Mouse (Mus musculus) limb, embryonic 12.5 days (tissue): ENCODE data around the gene Hexim1. TPM values are rescaled to one million over a fixed set of nuclear protein-coding genes. Genes with fewer than 3 reads are reported as not detected.

ENCODE experiments used
- ATAC-seq: fragments of 200-750 bp; cut with Nextera tagmentation; 2 replicates; pipeline ENCODE4 v1.8.0; 2017; ENCODE audit warnings: low read depth, moderate TSS enrichment; ENCODE audit not compliant: insufficient number of reproducible peaks, insufficient read depth, low FRiP score, low TSS enrichment
- H3K27ac ChIP-seq: fragments of 300-500 bp; sonication (generic); 2 replicates; pipeline ENCODE4 v1.5.1; 2016; ENCODE audit warnings: mild to moderate bottlenecking, moderate library complexity
- H3K27me3 ChIP-seq: fragments of 300-500 bp; sonication (generic); 2 replicates; pipeline ENCODE4 v1.6.1; 2016; ENCODE audit warnings: mild to moderate bottlenecking, moderate library complexity
- H3K36me3 ChIP-seq: fragments of 300-500 bp; sonication (generic); 2 replicates; pipeline ENCODE4 v1.6.1; 2016; ENCODE audit warnings: mild to moderate bottlenecking, moderate library complexity
- H3K4me1 ChIP-seq: fragments of 300-500 bp; sonication (generic); replicated peaks from 2 replicates; pipeline ENCODE4 v1.6.1; 2016
- H3K4me2 ChIP-seq: fragments of 300-500 bp; sonication (generic); 2 replicates; pipeline ENCODE4 v1.6.1; 2016; ENCODE audit warnings: mild to moderate bottlenecking, moderate library complexity
- H3K4me3 ChIP-seq: fragments of 300-500 bp; sonication (generic); replicated peaks from 2 replicates; pipeline ENCODE4 v1.5.1; 2016; ENCODE audit warnings: mild to moderate bottlenecking
- H3K9ac ChIP-seq: fragments of 300-500 bp; sonication (generic); replicated peaks from 2 replicates; pipeline ENCODE4 v1.6.1; 2016; ENCODE audit warnings: mild to moderate bottlenecking, moderate library complexity
- H3K9me3 ChIP-seq: fragments of 300-500 bp; sonication (generic); 2 replicates; pipeline ENCODE4 v1.6.1; 2016; ENCODE audit warnings: mild to moderate bottlenecking, moderate library complexity
- WGBS: fragments of 180-500 bp; shearing (Covaris S2); methylation state at CpG from one replicate; pipeline ENCODE4 v1.1.7; 2016; 5-methylcytosine and 5-hydroxymethylcytosine counted together
- polyA plus RNA-seq: library from polyadenylated mRNA; unstranded; fragments of >200 nt; fragmentation: Nextera tagmentation; extraction: Ambion mirVana; gene quantifications from 2 replicates; pipeline ENCODE4 v1.2.1, GENCODE M21; 2016

Gene Hexim1
- polyA plus RNA-seq, 1 experiment from 2014 or later, result 3.9 TPM

GRCm38 (mm10) chr11:103076581-103076980 lies 39.5 kb upstream of the Hexim1 start:
- H3K9ac ChIP-seq, result no peak overlapping the region
- no peak overlapping the region for H3K4me3 ChIP-seq
- no peaks in the 10 kb centered on the region for H3K9me3 ChIP-seq
- peaks cover 41% of the 10 kb centered on the region for H3K27me3 ChIP-seq
- peaks cover under 1% of the 10 kb centered on the region; the same call in 1 of the 2 replicates for H3K36me3 ChIP-seq
- no peak for ATAC-seq
- H3K4me1 ChIP-seq, result peaks cover 21% of the 10 kb centered on the region
- no peak overlapping the region for H3K27ac ChIP-seq
- H3K4me2 ChIP-seq, result no peak overlapping the region
- WGBS, result 76% methylated on average over 8 of the region's 8 CpGs

- Histone ChIP-seq H3K27me3 (peaks cover 55% of the 10 kb centered on the region), H3K27ac (no peak overlapping the region), H3K4me2 (no peak overlapping the region), H3K9ac (no peak overlapping the region), H3K4me1 (peaks cover 21% of the 10 kb centered on the region), H3K4me3 (no peak overlapping the region), H3K36me3 (no peaks in the 10 kb centered on the region), H3K9me3 (no peaks in the 10 kb centered on the region)
- no peak for ATAC-seq
- WGBS, result 82% methylated on average over 11 of the region's 11 CpGs
These were observed 37.9 kb upstream of the Hexim1 start for GRCm38 (mm10) chr11:103078131-103078530.

GRCm38 (mm10) chr11:103080323-103081091 lies 35.5 kb upstream of the Hexim1 start:
- ATAC-seq, result 0 out of 2 replicates have a peak, but pooled peaks have one; percentile 34
- Histone ChIP-seq H3K36me3 (no peaks in the 10 kb centered on the region), H3K4me2 (peak overlapping the region; percentile 54), H3K4me1 (peaks cover 11% of the 10 kb centered on the region), H3K9me3 (no peaks in the 10 kb centered on the region), H3K27me3 (peaks cover 55% of the 10 kb centered on the region), H3K4me3 (peak overlapping the region; percentile 35), H3K27ac (no peak overlapping the region), H3K9ac (peak overlapping the region; percentile 18; the same call in 1 of the 2 replicates)
- 2% methylated on average over 43 of the region's 43 CpGs for WGBS

- peaks cover 11% of the 10 kb centered on the region for H3K4me1 ChIP-seq
- no peak overlapping the region for H3K27ac ChIP-seq
- H3K36me3 ChIP-seq, result no peaks in the 10 kb centered on the region
- ATAC-seq, result no peak
- no peaks in the 10 kb centered on the region for H3K9me3 ChIP-seq
- H3K27me3 ChIP-seq, result peaks cover 55% of the 10 kb centered on the region
- H3K4me3 ChIP-seq, result no peak overlapping the region
- H3K9ac ChIP-seq, result no peak overlapping the region
- no peak overlapping the region for H3K4me2 ChIP-seq
- 52% methylated on average over 6 of the region's 6 CpGs for WGBS
These were observed 34.4 kb upstream of the Hexim1 start for GRCm38 (mm10) chr11:103081631-103082030.

DNA sequence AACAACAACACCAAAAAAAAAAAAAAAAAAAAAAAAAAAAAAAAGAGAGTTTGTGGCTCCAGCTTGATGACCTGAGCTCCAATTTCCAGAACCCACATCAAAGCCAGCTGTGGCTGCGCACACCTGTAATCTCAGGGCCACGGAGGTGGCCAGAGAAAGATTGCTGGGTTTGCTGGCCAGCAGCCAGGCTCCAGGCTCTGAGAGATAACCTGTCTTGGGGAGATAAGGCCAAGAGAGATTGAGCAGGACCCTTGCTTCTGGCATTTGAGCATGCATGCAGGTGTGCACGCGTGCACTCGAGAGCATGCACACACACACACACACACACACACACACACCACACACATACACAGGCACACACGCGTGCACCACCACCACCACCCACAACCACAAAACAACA lies 22.7 kb upstream of the Hexim1 start:
- WGBS, result 88% methylated on average over 7 of the region's 7 CpGs

GRCm38 (mm10) chr11:103093862-103094833 lies 21.9 kb upstream of the Hexim1 start:
- Histone ChIP-seq H3K4me3 (no peak overlapping the region), H3K4me1 (peaks cover 38% of the 10 kb centered on the region), H3K9me3 (no peaks in the 10 kb centered on the region), H3K27ac (no peak overlapping the region), H3K4me2 (no peak overlapping the region), H3K36me3 (no peaks in the 10 kb centered on the region), H3K9ac (no peak overlapping the region), H3K27me3 (peaks cover 20% of the 10 kb centered on the region)
- no peak for ATAC-seq
- 62% methylated on average over 20 of the region's 20 CpGs for WGBS

More for the DNA sequence above, 22.7 kb upstream of the Hexim1 start:
- Histone ChIP-seq H3K27ac (no peak overlapping the region), H3K9ac (no peak overlapping the region), H3K27me3 (peaks cover 13% of the 10 kb centered on the region), H3K4me1 (peaks cover 31% of the 10 kb centered on the region), H3K36me3 (no peaks in the 10 kb centered on the region), H3K4me3 (no peak overlapping the region), H3K4me2 (no peak overlapping the region), H3K9me3 (no peaks in the 10 kb centered on the region)
- ATAC-seq, result no peak

- 60% methylated on average over 9 of the region's 9 CpGs for WGBS
- no peak for ATAC-seq
- Histone ChIP-seq H3K9ac (no peak overlapping the region), H3K36me3 (no peaks in the 10 kb centered on the region), H3K4me3 (no peak overlapping the region), H3K4me1 (peaks cover 40% of the 10 kb centered on the region), H3K9me3 (no peaks in the 10 kb centered on the region), H3K27ac (no peak overlapping the region), H3K4me2 (no peak overlapping the region), H3K27me3 (peaks cover 30% of the 10 kb centered on the region)
These were observed 20.8 kb upstream of the Hexim1 start for GRCm38 (mm10) chr11:103095107-103095670.

- no peak overlapping the region for H3K4me2 ChIP-seq
- ATAC-seq, result no peak
- H3K27me3 ChIP-seq, result peaks cover 37% of the 10 kb centered on the region
- no peak overlapping the region for H3K4me3 ChIP-seq
- WGBS, result 86% methylated on average over 6 of the region's 6 CpGs
- no peak overlapping the region for H3K27ac ChIP-seq
- H3K9ac ChIP-seq, result no peak overlapping the region
- no peaks in the 10 kb centered on the region for H3K36me3 ChIP-seq
- H3K9me3 ChIP-seq, result no peaks in the 10 kb centered on the region
- peaks cover 40% of the 10 kb centered on the region for H3K4me1 ChIP-seq
These were observed 20.2 kb upstream of the Hexim1 start for GRCm38 (mm10) chr11:103095801-103096200.

GRCm38 (mm10) chr11:103096979-103097894 lies 18.8 kb upstream of the Hexim1 start:
- Histone ChIP-seq H3K27me3 (peaks cover 51% of the 10 kb centered on the region), H3K36me3 (no peaks in the 10 kb centered on the region), H3K4me2 (peak overlapping the region; percentile 35), H3K9ac (0 out of 2 replicates have a peak overlapping the region, but pooled peaks have one; percentile 9), H3K27ac (peak overlapping the region; percentile 50), H3K4me3 (0 out of 2 replicates have a peak overlapping the region, but pooled peaks have one; percentile 13), H3K4me1 (peaks cover 50% of the 10 kb centered on the region), H3K9me3 (no peaks in the 10 kb centered on the region)
- ATAC-seq, result no peak
- WGBS, result 24% methylated on average over 22 of the region's 22 CpGs

DNA sequence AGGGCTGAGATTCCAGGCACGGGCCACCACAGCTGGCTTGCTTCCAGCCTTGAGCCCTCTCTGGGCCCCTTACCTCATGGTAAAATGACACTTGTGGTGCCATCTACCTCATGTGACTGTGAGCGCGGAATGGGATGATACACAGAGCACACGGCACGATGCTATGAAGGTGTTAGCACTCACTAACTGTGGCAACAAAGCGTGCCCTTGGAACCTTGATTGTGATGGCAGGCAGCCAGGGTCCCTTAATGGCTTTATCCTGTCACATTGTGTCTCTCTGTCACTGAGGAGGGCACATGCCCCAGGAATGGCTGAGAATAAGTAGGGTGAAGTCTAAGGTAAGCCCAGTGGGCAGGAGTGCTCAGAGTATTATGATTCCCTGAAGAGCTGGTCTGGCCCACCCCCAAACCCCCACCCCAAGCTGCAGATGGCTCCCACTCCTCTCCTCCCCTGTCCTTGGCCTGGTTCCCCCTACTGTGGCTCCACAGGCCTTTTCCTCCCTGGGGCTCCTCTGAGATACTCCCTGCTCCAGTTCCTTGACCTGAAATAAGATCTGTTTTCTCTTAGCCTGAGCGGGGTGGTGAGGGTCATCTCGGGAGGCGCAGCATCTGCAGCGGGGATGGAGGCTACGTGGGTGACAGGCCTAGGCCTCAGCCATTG lies 17.4 kb upstream of the Hexim1 start:
- Histone ChIP-seq H3K9ac (no peak overlapping the region; the same call in 1 of the 2 replicates), H3K4me2 (no peak overlapping the region), H3K27ac (no peak overlapping the region), H3K36me3 (no peaks in the 10 kb centered on the region), H3K9me3 (no peaks in the 10 kb centered on the region), H3K4me3 (no peak overlapping the region), H3K4me1 (peaks cover 51% of the 10 kb centered on the region), H3K27me3 (peaks cover 62% of the 10 kb centered on the region)
- 66% methylated on average over 11 of the region's 11 CpGs for WGBS
- no peak for ATAC-seq
